Mouse (Mus musculus) heart, adult 18-20 months (tissue): ENCODE measurements at regions not wholly inside any gene's neighbourhood (a gene's known extent, or its start where the extent isn't known, plus 50 kb on each side); places are given as distances from the start of the nearest gene placed in this dataset.

ENCODE experiments used
- DNase-seq, 2 experiments: peaks; one replicate each; pipeline ENCODE4 v3.0.0; 2021 to 2022; ENCODE audit warnings: mixed read lengths in 1 of 2

GRCm38 (mm10) chr13:47298010-47298409, 175.6 kb downstream of the Rnf144b start:
- no peak for DNase-seq

- no peak for DNase-seq
Measured at GRCm38 (mm10) chr13:47300486-47300885, 178.0 kb downstream of the Rnf144b start.

GRCm38 (mm10) chr13:47301070-47301469, 178.6 kb downstream of the Rnf144b start:
- DNase-seq, result peak in 1 of 2 experiments; percentile 17

GRCm38 (mm10) chr13:47309492-47309891, 187.0 kb downstream of the Rnf144b start:
- DNase-seq, result no peak

GRCm38 (mm10) chr13:47310751-47311202, 188.3 kb downstream of the Rnf144b start:
- no peak for DNase-seq

- no peak for DNase-seq
Measured at GRCm38 (mm10) chr13:47319549-47319948, 197.1 kb downstream of the Rnf144b start.

GRCm38 (mm10) chr13:47321876-47322275, 199.4 kb downstream of the Rnf144b start:
- no peak for DNase-seq

GRCm38 (mm10) chr13:47335996-47336684, 213.7 kb downstream of the Rnf144b start:
- peak; percentile 50 to 70 for DNase-seq

- no peak for DNase-seq
Measured at GRCm38 (mm10) chr13:47336865-47337441, 214.5 kb downstream of the Rnf144b start.

GRCm38 (mm10) chr13:47339411-47339810, 217.0 kb downstream of the Rnf144b start:
- DNase-seq, result no peak

GRCm38 (mm10) chr13:47342361-47342760, 219.9 kb downstream of the Rnf144b start:
- DNase-seq, result no peak

- DNase-seq, result no peak
Measured at GRCm38 (mm10) chr13:47345576-47345975, 223.1 kb downstream of the Rnf144b start.

GRCm38 (mm10) chr13:47347835-47348234, 225.4 kb downstream of the Rnf144b start:
- DNase-seq, result no peak

GRCm38 (mm10) chr13:47348517-47349145, 226.2 kb downstream of the Rnf144b start:
- peak; percentile 41 to 86 for DNase-seq

GRCm38 (mm10) chr13:47354446-47354845, 232.0 kb downstream of the Rnf144b start:
- DNase-seq, result no peak

- no peak for DNase-seq
Measured at GRCm38 (mm10) chr13:47355169-47355568, 232.7 kb downstream of the Rnf144b start.

- no peak for DNase-seq
Measured at GRCm38 (mm10) chr13:47358986-47359385, 236.5 kb downstream of the Rnf144b start.

- no peak for DNase-seq
Measured at GRCm38 (mm10) chr13:47365776-47366175, 243.3 kb downstream of the Rnf144b start.

GRCm38 (mm10) chr13:47368041-47368823, 245.8 kb downstream of the Rnf144b start:
- DNase-seq, result no peak

- no peak for DNase-seq
Measured at GRCm38 (mm10) chr13:47374583-47374982, 252.1 kb downstream of the Rnf144b start.

- no peak for DNase-seq
Measured at GRCm38 (mm10) chr13:47391023-47391422, 268.6 kb downstream of the Rnf144b start.

- DNase-seq, result no peak
Measured at GRCm38 (mm10) chr13:47397726-47398350, 275.4 kb downstream of the Rnf144b start.
